Mouse (Mus musculus) lung, adult 2 months (tissue): Measurements from ENCODE around the gene Hoxd8. TPM values are rescaled to one million over a fixed set of nuclear protein-coding genes. Genes with fewer than 3 reads are reported as not detected.

Experiments
- DNase-seq: peaks from one replicate; pipeline ENCODE4 v3.0.0; 2022
- H3K4me1 ChIP-seq: fragments of 200-500 bp; 2 replicates; pipeline ENCODE4 v1.6.1; 2011; ENCODE audit warnings: low read length; ENCODE audit not compliant: control insufficient read depth, insufficient read depth
- H3K4me3 ChIP-seq: fragments of 200-500 bp; replicated peaks from 2 replicates; pipeline ENCODE3; 2011; ENCODE audit warnings: low read depth, mild to moderate bottlenecking, control low read depth, low read length; ENCODE audit errors: extremely low read depth
- CTCF ChIP-seq: fragments of 200-500 bp; IDR thresholded peaks from 2 replicates; pipeline ENCODE4 v1.5.1; 2011; ENCODE audit warnings: mild to moderate bottlenecking, low read length, control low read depth; ENCODE audit not compliant: insufficient read depth
- POLR2A ChIP-seq: fragments of 200-500 bp; IDR thresholded peaks from 2 replicates; pipeline ENCODE4 v1.6.1; 2011; ENCODE audit warnings: low read depth, mild to moderate bottlenecking, control low read depth, low read length, borderline replicate concordance; ENCODE audit errors: extremely low read depth
- WGBS: fragments of 180-500 bp; shearing (Covaris S2); methylation state at CpG from one replicate; pipeline ENCODE4 v1.1.7; 2018; 5-methylcytosine and 5-hydroxymethylcytosine counted together
- polyA plus RNA-seq: library from polyadenylated mRNA; depleted of rRNA; stranded (reverse); fragments of >200 nt; gene quantifications from 2 replicates; pipeline ENCODE4 v1.2.3, GENCODE M21; 2012

The Hoxd8 gene
- polyA plus RNA-seq, 1 experiment, result 0.67 TPM

DNA sequence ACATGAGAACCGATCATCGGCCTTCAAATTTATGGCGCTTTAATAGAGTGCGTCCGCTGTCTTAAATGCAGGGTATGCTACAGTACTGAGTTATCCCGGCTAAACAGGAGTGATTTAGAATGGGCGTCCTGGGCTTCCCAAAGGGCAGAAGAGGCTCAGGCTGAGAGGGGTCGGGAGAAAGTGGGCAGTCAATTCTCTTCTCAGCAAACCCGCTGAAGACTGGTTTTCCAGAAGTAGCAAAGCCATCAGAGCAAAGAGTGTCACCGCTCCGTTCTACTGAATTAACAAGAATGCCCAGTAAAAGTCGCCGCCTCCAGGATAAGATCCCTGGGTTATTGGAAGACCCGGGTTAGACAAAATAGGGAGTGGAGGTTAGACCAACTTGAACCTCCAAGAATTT, 35.5 kb downstream of the Hoxd8 start:
- no peak for DNase-seq
- no peak for TF ChIP-seq POLR2A
- no peak for TF ChIP-seq CTCF
- H3K4me3 ChIP-seq, result no peak overlapping the region
- WGBS, result 8% methylated on average over 14 of the region's 14 CpGs
- no peaks in the 10 kb centered on the region for H3K4me1 ChIP-seq

DNA sequence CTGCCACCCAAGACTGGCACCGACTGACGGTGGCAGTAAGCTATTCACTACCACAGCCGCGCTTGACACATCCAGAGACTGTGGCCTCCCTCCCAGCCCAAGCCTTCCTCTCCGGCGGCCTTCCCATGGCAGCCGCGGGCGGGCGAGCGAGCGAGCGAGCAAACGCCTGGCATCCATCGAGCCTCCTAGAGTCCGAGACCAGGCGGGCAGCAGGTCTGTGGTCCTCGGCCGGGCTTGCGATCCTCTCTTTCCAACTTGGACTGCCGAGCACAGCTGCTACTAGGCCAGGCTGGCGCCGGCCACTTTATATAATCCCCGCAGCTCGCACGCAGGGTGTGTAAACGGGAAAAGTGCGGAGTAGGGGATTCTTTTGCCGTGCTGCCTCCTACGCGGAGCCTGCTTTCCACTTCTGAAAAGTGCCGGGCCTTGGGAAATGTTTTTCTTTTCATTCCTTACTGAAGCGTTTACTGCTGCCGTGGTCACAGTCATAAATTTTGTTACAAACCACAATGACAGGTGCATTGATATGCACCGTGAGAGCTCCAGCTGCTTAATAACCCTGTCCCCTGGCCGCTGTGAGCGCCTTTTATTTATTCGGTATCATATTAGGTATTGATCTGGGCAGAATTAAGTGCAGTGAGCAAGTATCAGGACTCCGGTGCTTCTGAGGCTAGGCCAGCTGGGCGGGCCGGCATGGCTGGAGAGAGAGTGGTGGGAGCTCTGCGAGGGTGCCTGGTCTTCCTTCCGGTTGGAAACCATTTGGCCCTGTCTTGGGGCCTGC, 36.1 kb downstream of the Hoxd8 start:
- WGBS, result 5% methylated on average over 43 of the region's 43 CpGs
- H3K4me1 ChIP-seq, result no peaks in the 10 kb centered on the region
- TF ChIP-seq POLR2A, result no peak
- no peak for TF ChIP-seq CTCF
- no peak for DNase-seq
- H3K4me3 ChIP-seq, result no peak overlapping the region

DNA sequence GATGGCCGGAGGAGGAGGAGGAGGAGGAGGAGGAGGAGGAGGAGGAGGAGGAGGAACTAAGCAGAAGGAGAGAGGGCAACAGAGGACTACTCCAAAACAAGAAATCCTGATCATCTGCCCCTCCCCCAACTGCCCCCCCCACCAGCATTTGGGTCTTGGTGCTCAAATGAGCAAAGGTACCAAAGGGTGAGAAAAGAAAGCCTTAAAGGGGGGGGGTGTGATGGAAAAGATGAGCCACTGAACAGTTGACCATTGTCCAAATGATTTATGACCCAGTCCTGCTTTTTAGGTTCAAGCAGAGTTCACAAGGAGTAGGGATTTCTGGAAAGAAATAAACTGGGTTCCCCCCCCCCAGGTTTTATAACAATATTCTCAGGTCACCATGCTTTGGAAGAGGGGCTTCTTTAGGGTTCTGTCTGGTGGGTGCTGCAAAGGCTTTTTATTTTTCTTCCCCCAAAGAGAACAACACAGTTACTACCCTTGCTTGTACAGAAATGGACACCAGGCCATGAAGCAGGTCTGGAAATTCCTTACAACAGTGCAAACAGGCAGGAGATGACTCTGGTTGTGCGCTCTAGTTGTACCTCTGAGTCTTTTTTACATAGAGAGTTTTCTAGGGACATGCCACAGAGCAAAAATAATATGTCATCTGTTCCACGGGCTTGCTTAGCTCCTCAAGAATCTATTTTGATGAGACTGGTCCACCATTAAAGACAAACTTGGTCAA, 37.0 kb downstream of the Hoxd8 start:
- WGBS, result 47% methylated on average over 2 of the region's 3 CpGs

DNA sequence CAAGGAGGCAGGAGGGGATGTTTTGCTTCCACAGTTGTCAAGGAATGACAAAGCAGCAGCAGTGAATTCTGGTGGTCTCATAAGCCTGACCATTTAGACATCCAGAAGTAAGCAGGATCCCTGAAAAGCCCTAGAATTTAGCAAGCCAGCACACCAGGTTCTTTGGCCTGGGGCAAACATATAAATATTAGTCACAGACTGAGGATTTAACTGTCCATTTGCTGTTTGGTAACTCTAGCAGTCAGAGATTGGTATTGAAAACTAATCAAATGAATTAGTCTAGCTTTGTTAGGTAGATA, 37.5 kb downstream of the Hoxd8 start:
- no peak for DNase-seq
- Histone ChIP-seq H3K4me1 (no peaks in the 10 kb centered on the region), H3K4me3 (no peak overlapping the region)
- TF ChIP-seq CTCF, result no peak
- TF ChIP-seq POLR2A, result no peak

More for the DNA sequence above, 37.0 kb downstream of the Hoxd8 start:
- H3K4me3 ChIP-seq, result no peak overlapping the region
- DNase-seq, result no peak
- no peak for TF ChIP-seq POLR2A
- no peak for TF ChIP-seq CTCF
- H3K4me1 ChIP-seq, result no peaks in the 10 kb centered on the region

DNA sequence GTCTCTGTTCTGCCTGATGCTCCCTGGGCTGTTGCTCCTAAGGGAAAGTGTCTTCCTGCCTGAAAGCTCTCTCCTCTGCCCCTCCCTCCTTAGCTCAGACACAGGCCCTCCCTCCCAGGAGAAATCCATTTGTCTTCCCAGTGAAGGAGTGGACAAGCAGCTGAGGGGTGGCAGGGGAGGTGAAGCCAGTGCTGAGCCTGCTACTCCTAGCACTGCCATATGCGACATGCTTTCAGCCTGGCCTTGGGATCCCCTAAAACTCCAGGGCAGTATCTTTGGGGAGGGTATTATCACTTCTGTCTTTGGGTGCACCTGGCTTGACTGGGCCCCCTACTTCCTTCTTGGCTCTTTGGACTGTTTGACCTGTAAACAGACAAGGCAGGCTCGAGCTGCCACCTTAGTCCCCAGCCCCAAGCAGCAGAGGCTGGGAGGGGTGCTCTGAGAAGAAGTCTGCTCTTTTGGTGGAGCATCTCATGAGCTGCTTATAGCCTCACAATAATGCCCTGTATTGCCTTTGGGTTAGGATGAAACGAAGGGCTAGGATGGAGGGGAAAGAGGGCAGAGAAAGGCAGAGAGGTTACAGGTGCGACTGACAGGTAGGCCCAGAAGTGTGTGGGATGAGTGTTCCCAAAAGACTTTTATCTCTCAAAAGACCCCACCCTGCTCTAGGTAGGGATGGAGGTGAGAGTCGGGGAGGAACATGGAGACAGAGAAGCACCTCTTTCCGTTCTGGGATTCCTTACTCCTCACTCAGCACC, 41.3 kb downstream of the Hoxd8 start:
- DNase-seq, result no peak
- WGBS, result 16% methylated on average over 6 of the region's 6 CpGs
- Histone ChIP-seq H3K4me1 (no peaks in the 10 kb centered on the region), H3K4me3 (no peak overlapping the region)
- no peak for TF ChIP-seq POLR2A
- TF ChIP-seq CTCF, result no peak

DNA sequence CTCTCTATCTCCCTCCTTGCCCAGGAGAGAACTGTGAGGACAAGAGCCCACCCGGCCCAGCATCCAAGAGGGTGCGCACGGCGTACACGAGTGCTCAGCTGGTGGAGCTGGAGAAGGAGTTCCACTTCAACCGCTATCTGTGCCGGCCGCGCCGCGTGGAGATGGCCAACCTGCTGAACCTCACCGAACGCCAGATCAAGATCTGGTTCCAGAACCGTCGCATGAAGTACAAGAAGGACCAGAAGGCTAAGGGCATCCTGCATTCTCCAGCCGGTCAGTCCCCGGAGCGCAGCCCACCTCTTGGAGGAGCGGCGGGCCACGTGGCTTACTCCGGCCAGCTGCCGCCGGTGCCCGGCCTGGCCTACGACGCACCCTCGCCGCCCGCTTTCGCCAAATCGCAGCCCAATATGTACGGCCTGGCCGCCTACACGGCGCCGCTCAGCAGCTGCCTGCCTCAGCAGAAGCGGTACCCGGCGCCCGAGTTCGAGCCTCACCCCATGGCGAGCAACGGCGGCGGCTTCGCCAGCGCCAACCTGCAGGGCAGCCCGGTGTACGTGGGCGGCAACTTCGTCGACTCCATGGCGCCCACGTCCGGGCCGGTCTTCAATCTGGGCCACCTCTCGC, 42.0 kb downstream of the Hoxd8 start:
- WGBS, result 5% methylated on average over 58 of the region's 58 CpGs
- no peaks in the 10 kb centered on the region for H3K4me1 ChIP-seq
- no peak for TF ChIP-seq POLR2A
- TF ChIP-seq CTCF, result no peak

DNA sequence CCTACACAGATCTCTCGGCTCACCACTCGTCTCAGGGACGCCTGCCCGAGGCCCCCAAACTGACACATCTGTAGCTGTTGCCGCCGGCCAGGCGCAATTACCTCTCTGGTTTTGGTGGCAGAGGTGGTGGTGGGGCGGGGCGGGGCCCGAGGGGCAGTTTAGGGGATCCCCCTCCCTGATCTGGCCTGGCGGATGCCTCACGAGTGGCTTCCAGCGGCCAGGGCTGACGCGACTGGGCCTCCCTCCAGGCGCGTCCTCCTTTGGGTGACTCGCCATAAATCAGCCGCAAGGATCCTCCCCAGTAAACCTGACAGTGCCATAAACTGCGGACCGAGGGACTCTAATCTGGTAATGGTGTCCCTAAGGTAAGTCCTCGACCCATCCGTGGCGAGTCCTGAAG, 42.6 kb downstream of the Hoxd8 start:
- 12% methylated on average over 24 of the region's 24 CpGs for WGBS
- no peak for DNase-seq
- no peak for TF ChIP-seq CTCF
- no peak for TF ChIP-seq POLR2A
- Histone ChIP-seq H3K4me3 (no peak overlapping the region), H3K4me1 (no peaks in the 10 kb centered on the region)

More for the DNA sequence above, 42.0 kb downstream of the Hoxd8 start:
- no peak overlapping the region for H3K4me3 ChIP-seq
- DNase-seq, result no peak

DNA sequence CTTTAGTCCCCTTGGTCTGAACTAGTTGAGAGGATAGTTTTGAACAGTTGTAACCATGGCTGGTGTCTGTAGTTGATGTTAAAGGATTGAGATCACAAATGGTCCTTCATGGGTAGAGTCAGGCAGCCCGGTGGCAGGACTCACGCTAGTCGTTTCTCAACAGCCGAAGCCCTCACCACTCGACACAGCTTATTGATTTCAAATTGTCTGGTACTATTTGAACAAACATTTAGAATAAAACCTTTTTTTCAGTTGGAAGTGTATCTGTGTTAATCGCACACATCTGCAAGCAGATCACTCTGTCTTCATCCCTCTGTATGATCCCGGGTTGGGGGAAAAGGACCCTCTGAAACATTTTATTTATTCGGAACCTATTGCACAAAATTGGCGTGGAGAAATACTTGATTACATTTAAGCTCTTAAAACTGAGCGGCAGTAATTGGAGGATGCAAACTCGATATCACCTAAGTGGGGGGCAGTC, 43.3 kb downstream of the Hoxd8 start:
- no peak overlapping the region for H3K4me3 ChIP-seq
- H3K4me1 ChIP-seq, result no peaks in the 10 kb centered on the region
- no peak for TF ChIP-seq CTCF
- no peak for TF ChIP-seq POLR2A
- no peak for DNase-seq
- WGBS, result 31% methylated on average over 11 of the region's 11 CpGs

DNA sequence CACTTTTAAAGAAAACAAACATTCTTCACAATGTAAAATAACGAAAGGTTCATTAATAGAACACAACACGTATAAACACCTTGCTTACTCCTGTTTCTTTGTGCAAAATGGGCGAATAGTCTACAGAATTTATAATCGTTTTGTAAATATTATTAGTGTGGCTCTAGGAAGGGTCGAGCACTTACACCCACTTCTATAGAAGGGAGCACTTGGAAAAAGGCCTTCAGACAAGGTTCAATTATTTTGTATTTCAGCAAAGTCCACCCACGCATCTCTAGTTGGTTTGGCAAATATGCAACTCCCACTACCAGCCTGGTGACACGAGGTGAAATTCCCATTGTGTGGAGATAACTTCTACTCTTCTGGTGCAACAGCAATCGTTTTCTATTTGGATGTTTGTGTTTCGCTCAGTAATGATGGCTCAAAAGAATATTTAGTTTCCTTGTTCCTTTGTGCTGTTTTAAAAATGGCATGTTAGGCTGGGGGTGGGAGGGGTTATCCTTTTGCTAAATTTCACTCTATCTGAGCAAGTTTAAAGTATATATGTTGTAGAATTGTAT, 44.1 kb downstream of the Hoxd8 start:
- WGBS, result 21% methylated on average over 9 of the region's 9 CpGs
- no peak for TF ChIP-seq POLR2A
- TF ChIP-seq CTCF, result no peak
- Histone ChIP-seq H3K4me1 (no peaks in the 10 kb centered on the region), H3K4me3 (no peak overlapping the region)
- no peak for DNase-seq
